Mouse (Mus musculus): ENCODE data around the gene Ikzf3.

DNA sequence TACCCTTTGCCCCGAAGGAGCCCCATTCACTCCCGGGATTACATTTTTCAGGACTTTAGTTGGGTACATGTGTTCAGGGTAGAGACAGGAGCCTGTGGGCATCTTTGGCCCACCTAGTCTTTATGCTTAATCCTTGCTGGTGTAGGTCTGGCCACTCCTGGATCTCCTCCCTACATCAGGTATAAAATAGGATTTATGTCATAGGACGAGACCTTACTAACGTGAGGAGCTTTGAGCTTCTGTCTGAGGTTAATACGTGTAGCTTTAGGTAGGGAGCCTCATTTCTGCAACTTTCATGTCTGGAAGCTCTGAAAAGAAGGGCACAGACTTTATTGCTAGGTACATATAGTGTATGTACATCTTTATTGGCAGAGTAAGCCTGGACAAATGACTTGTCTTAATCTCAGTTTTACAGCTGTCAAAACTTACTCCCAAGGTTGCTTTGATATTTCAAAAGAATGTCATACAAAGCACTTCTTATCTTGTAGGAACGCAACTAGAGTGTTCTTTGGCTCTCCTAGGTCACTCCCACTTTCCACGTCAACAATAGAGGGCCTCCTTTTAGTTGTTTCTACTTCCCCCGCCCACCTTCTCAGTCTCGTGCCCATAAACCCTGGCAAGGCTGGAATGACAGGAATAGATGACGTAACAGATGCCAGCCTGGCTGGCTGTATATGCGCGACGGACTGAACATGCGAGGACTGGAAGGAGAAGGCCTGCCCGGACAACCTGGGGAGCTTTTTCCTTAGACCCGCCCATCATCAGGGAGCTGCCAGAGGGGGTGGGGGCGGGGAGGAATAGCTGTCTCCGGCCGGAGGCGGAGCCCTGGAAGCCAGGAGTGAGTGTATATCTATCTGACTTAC is 42.1 kb upstream of the Ikzf3 start:
- TF ChIP-seq POLR2A (IDR thresholded peaks at IDR 0.05; ENCODE audit: borderline replicate concordance, extremely low read depth, insufficient read depth, insufficient read length, poor library complexity, severe bottlenecking) (no peak), CTCF (IDR thresholded peaks at IDR 0.05; ENCODE audit: borderline replicate concordance, extremely low read depth, insufficient read depth, insufficient read length) (no peak)

All from brain, embryonic 14.5 days (tissue).